Mouse (Mus musculus) layer of hippocampus, postnatal 36 days (tissue): Measurements from ENCODE around the gene Fzd7. TPM values are rescaled to one million over a fixed set of nuclear protein-coding genes. Genes with fewer than 3 reads are reported as not detected.
"Not testable (repeated sequence)": the region's sequence is repeated elsewhere in the genome, so short reads cannot be mapped to it uniquely, and the experiment has no call there.

Experiments used
- DNase-seq, 2 experiments: peaks; one replicate each; pipeline ENCODE4 v3.0.0; 2022
- total RNA-seq, 2 experiments: library from RNA; stranded (reverse); gene quantifications; 2 replicates each; pipeline ENCODE4 v1.2.3; 2021

The Fzd7 gene
- total RNA-seq: 1 to 10 TPM; 5.3 to 5.4 TPM

DNA sequence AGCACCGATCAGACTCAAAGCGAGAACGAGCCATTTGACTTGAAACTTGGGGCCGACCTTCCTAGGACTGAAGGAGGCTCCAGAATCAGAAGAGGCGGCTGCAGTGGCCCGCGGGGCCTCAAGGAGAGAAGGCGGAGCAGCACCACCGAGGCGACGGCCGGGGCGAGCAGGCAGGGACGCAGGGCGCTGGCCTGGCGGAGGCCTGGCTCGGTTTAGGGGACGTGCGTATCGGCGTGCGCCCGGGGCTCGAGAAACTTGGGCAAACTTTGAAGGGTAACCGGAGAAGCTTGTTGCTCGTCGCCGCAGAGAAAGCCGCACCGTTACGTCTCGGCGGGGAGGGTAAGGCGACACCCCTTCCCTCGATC is at the start of gene Fzd7:
Fzd7 (plus strand) TSS at position 94 of the 365 bp plus-strand sequence.
- DNase-seq: no peak

DNA sequence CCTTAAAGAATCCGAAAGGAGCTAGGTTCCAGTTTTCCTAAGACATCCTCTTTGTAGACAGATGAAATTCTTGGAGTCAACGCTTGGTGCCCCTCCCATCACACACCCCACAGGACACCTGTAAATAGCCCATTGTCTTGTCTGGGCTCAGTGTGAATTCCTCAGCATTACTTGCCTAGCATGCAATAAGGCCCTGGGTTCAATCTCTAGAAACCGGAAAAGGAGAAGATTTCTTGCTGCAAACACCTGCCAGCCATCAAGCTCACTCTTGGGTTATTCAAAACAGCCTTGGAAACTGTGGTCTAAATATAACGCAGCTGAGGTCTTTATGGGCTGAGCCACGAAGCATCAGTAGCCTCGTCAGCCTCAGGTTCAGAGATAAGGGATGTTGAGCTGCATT is 48.9 kb upstream of the Fzd7 start:
- DNase-seq: no peak

DNA sequence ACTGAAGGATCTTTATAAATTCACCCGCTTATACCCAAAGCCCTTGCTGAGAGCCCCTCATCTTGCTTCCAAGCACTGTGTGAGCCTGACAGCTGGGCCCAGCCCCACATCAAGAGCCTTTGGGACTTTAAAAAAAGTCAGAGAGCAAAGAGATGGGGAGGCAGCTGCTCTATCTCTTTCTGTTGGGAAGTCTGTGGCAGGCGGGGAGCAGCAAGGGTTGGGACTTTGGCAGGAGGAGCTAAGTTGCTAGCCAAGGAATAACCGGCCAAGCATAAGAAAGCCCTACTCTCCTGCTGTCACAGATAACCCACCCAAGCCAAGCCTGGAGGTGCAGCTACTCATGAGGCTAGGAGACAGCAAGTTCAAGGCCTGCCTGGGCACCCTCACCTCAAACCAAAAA is 48.2 kb upstream of the Fzd7 start:
- DNase-seq: no peak

DNA sequence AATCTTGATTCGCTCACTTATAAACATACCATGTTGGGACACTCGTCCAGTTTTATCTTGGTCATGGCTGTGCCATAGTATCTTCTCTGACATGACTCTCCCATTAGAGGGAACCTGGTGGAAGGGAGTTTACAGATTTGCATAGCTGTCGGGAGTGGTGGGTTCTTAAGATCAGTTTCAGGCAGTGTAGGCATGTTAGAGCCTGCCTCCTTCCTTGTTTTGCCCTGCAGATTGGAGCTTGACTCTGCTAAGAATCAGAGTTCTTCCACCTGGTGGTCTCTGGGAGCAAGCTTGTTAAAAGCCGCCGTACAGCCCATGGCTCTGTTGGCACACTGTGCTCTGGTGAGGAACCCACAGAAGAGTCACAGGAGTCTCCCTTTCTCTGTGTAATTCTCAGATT is 47.0 kb upstream of the Fzd7 start:
- DNase-seq: no peak

DNA sequence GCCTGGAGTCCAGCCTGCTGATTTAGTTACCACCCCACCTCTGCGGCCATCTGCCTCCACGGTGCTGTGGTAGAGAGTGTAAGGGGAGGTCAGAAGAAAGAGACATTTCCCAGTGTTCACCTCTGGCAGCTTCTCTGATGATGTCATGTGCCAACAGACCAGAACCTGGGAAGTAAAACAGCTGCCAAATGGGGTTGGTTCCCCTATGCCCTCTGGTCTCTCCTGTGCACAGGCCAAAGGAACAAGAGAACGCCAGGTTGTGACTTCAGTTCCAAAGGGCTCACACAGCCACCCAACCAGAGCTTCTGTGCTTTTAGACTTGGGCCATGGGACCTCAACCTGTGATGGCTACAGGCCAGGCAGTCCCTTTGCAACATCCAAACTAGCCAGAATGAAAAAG is 45.9 kb upstream of the Fzd7 start:
- DNase-seq: no peak

DNA sequence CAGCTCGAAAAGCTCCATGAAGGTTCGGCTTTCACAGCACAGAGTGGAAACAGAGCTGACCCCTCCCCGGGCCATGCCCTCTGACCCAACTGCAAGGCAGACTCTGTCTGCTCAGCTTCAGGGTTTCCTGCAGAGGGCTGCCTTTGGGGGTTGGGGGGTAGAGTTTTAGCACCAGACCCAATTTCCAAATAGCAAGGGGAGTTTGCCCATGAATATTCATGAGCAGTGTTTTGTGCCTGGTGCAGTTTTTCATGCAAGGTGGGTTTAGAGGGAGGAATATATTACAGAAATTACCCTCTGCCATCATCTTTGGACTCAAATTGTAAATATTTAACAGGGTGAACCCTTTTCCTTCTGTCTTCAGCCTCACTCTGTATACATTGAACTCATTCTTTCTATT is 44.3 kb upstream of the Fzd7 start:
- no peak for DNase-seq

DNA sequence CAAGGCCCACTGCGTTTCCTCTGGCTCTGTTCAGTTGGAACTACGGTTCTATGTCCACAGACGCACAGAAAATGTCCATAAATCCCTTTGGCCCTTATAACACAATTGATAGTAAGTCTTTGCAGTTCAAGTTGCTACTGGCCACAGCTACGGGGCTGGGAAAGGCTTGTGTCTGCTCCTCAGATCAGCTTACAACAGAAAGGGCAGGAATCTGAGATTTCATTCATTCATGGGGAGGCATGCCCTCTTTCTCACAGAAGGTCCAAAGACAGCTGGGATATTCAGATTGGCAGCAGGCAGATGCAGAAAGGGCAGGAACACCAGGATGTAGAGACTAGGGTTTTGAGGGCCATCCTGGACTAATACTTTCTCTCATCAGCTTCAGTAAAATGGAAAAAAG is 43.9 kb upstream of the Fzd7 start:
- no peak for DNase-seq

DNA sequence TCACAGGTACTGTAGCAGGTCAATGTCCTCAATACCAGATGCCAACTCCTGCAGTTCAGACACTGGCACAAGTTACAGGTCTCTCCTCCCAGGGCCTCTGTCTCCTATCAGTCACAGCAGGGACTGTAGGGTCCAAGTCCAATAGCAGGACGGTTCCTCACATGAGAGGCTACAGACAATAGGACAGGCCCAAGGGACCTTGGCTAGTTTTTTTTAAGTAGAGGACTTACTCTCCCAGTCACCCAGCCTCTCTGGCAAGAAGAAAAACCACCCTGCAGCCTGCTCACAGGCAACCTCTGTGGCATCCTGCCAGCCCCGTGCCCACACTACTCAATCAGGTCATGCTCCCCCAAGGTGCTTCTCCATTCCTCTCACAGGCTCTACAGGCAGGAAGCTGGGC is 43.0 kb upstream of the Fzd7 start:
- DNase-seq: no peak

DNA sequence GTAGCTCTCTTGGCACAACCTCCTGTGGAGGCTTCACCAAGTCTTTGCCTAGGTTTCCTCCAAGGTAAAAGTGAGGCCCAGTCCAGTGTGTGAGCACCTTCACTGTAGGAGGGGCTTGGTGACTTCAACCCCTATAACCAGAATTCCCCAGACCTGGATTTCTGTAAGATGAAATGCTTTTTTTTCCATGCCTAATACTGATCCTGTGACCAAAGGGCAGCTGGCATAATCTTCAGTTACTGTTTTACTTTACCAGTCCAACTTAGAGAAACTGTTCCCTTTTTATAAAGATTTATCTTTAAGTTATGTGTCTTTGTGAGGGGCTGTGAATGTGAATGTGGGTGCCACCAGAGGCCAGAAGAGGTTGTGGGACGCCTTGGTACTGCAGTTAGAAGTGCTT is 42.3 kb upstream of the Fzd7 start:
- DNase-seq: no peak

DNA sequence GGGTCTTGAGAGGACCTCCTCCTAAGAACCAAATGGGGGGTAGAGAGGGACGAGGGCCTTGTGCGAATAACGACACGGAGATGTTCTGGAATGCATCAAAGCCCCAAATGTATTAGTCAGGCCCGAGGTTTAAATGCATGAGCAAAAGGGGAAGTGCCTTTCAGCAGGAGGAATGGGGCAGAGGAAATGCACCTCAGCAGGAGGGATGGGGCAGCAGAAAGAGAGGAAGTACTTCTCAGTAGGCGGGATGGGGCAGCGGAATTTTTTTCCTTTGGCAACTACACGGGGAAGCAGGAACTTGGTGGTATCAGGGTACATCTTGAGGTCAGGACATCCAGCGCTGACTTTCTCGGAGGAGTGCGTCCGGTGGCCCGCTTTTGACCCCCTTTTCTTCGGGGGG is 39.5 kb upstream of the Fzd7 start:
- not testable (repeated sequence) for DNase-seq

DNA sequence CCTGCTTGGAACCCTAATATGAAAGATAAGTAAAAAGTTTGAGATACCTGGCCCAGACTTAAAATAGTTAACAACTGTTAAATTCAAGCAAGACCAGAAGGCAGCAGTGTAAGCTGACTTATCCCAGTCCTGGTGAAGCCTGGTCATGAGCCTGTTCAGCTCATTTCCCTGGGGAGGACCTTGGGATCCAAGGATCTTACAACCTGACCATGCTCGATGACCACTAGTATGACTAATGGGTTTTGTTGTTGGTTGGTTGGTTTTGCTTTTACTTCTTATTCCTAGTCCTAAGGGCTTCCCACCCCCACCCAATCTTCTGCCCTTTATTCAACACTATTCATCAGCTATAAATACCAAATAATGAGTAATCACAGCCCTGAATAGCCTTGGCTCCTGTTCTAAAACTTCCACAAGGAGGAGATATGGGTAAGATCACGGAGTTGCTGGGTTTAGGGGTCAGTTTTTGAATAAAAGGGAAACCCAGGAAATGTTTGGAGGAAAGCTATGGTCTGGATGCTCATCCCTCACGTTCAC is 38.0 kb upstream of the Fzd7 start:
- no peak for DNase-seq

DNA sequence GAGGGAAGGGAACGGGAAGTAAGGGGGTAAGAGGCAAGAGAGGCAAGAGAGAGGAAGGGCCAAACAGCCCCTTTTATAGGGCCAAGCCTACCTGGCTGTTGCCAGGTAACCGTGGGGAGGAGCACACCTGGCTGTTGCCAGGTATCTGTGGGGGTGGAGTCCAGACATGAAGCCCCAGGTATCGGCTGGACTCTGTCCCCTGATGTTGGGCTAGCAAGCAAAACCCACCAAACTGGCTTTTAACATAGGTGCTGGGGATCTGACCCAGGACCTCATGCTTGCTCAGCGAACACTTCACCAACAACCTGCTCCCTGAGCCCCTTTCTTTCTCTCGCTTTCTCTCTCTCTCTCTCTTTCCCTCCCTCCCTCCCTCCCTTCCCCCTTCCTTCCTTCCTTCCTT is 37.0 kb upstream of the Fzd7 start:
- no peak for DNase-seq

DNA sequence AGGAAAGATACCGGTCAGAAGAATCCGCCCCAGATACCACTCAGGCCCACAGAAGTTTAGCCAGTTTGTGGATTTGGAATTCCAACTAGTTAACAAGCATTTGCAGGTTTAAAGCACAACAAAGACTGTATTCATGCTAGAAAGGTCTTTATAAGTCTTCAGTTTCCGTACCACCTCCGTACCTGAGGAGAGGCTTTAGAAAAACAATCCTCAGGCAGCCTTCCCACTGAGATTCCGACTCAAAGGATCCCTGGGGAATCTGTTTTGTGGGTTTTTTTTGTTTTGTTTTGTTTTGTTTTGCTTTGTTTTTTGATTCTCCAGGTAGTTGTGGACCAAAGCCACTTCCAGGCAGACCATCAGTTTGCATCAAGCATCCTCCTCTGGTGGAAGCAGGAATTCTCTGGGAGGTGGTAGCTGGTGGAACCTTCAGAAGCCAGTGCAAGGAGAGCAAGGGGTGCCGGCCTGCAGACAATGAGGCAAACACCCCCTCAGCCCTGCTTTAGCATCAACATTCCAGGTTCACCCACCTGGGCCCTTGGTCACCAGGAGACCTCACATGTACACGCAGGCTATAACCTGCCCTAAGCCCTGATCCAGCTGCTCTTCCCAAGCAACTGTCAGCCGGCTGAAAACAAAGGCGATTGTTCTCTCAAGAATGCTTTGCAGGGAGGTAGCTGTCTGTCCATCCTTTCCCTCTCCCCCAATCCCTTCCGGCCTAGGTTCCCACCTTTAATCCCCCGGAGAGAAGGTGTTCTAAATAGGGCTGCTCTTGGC is 33.5 kb upstream of the Fzd7 start:
- DNase-seq: no peak

DNA sequence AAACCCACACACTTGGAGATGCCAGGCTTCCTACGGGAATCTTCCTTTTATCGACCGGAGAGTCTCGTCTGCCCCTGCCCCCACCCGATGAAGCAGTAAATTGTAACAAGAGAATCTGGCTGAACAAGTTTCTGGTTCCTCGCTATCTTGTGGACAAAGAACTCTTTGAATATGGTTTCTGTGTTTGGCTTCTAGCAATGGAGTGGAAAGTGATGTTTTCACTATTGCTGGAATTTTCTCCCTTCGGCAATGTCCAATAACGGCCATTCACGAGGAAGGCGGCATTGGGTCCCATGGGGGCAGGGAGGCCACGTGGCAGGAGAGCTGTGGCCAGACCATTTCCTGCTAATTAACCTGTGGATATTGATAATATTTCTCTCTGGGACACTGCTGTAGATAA is 32.8 kb upstream of the Fzd7 start:
- no peak for DNase-seq

DNA sequence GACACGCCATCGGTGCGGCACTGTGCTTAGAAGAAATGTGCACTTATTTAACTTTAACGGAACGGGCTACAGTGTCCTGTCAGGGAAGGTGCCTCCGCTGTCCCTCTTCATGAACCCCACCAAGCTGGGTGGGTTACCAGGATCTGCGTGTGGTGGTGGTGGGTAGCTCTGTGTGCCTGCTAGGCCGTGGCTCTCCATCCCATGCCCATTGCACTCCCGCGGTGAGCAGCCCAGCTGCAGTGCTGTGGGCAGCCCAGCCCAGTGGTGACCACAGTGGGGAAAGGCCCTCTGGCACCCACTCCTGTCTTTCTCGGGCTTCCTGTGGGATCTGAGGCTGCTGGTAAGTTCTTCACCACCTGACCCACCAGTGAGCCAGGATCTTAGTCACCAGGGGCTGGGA is 31.3 kb upstream of the Fzd7 start:
- DNase-seq: no peak

DNA sequence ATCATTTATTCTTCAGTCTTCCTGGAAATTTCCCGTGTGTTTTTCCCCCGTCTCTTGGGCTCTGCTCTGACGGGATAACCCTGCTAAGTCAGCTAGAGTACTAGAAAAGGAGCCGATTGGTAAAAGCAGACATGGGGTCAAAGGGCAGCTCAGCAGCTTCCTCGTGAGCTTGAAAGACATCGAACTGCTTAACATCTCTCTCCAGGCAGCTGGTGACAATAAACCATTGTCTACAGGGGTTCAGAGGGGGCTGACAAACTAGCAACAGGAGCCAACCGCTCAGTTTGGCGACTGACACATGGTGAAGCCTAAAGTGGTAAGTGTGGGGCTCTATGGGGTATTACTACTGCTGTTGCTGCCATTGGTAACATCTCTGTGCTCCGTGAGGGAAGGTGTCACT is 30.6 kb upstream of the Fzd7 start:
- DNase-seq: no peak

DNA sequence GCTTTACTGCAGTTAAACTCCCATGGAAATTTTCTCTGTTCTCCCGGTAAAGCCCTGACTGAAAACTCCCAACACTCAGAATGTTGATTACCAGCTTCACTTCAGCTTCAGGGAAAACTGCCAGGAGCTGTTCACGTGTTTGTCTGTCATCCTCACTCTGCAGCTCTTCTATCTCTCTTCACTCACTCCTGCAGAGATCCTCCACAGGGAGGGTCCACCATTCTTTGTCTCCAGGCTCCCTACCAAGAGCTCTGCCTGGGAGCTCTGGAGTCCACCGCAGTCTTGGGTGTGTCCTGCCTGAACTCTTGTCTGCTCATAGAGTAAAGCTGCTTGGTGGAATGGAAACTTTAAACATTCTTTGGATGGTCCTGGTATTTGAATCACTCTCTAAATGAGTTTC is 25.4 kb upstream of the Fzd7 start:
- DNase-seq: no peak

DNA sequence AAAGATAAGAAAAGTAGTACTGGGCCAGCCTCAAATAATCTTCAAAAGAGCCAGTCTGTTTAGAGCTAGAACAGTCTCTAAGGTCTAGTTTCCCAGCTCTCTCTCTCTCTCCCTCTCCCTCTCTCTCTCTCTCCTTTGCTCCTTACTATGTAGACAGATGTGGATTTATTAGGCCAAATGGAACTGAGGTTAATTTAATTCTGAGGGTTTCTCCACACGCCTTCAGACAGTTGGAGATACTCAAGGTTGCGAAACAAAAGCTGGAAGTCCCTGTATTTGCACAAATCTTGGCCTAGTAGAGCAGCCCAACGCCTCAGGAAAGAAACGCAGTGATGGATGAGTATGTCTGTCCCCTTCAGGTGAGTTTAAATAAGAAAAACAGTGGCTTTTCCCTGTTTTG is 24.4 kb upstream of the Fzd7 start:
- no peak for DNase-seq

DNA sequence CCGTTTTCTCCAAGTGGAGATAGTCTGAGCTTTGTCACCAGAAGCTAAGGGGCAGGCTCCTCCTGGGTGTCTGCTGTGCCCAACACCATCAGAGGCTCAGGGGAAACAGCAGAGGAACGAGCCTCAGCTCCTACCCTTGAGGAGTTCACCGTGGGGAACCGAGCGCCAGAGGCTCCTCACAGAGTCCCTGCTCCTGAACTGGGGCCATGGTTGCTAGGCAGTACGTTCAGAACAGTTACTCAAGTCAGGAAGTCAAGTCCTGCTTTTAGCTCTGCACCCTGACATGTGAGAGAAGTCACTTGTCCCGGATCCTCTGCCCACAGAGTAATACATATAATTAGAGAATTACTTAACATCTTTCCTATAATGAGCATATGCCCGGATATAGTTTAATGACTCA is 23.3 kb upstream of the Fzd7 start:
- no peak for DNase-seq

DNA sequence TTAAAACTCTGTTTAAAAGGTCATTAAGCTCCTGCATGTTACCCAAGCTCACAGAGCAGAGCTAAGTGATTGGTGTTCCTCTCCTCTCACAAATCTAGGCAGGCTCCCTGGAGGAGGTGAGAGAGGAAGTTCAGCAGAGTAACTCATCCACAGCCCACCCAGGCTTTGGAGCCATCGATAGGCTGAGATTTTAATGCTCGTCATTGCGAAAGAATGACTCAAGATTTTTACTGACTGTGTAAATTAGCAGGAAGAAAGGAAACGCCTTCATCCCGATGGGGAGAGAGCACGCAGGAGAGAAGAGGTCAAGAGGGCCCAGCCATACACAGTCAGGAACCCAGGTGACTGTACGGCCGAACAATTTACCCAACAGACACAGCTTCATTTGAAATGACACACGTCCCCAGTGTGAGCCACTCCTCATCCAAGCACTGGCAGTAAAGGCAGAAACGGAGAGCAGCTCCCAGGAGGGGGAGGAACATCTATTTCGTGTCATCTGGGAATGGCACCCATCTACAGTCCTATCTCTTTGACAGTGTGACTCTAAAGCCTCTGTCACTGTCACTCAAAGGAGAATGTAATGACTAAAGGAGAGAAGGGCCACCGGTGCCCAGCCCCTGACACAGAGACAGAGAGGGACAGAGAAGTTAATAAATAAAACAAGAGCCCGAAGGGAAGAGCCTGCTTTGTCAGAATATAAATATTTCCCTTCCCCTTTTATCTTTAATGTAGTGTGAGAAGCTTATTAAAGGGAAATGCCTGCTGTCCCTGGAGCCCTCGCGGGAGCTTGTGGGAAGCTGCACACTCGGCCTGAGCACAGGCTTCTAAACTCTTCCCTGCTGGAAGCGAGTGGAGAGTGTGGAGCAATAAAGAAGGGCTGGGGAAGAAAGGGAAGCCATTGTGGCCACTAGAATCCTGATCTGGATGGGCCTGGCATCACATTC is 17.3 kb upstream of the Fzd7 start:
- no peak for DNase-seq

DNA sequence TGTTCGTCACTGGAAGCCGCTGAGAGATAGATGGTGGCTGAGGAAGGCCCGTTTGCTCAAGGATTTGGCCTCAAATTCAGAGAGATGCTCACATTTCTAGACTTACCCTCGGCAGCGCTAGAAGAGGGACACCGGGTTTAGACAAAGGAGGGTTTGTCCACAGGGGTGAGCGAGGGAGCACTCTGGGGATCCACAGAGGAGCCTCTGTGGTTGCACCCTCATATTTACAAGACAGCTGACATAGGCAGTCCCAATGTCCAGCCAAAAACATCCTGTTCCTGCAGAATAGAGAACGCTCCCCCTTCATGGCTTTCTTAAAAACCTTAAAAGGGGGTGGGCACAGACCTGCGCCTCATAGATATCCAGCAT is 16.6 kb upstream of the Fzd7 start:
- no peak for DNase-seq

DNA sequence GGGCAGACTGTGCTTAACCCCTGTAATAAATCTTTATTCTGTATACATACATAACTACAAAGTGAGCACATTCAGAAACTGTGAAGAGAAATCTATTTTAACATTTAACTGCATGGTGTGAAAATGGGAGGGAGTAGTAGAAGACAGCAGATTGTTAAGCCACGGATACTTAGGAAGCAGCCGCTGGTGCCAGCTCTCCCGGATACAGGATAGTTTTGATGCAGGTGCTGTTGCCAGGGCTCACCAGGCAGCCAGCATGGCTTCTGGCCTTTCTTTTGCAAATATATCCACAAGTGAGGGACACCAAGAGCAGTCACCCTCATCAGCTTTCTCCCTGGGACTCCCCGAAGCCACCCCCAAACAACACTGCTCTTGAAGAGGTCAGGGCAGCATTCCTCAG is 13.1 kb upstream of the Fzd7 start:
- no peak for DNase-seq

DNA sequence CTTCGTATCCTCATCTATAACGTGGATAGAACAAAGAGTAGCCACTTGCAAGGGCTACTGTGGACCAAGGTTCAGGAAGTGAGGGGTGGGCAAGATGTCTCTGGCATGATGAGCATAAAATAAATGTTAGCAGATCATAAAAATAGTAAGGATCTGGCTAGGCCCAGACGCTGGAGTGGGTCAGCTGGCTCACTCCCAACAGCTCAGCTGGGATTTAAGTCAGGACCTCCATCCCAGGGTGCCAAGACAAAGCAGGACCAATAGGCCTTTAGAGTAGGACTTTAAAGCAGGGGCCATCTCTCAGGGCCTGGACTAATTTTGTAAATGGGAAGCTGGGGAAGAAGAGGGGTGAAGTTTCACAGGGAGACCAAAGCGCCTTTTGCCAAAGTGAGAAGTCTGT is 11.5 kb upstream of the Fzd7 start:
- no peak for DNase-seq
